Mouse (Mus musculus): ENCODE data around the gene Ccna2. TPM values are rescaled to one million over a fixed set of nuclear protein-coding genes. Genes with fewer than 3 reads are reported as not detected.

Gene Ccna2
- total RNA-seq, 2 experiments from 2014 or later: 2.9 to 4.0 TPM

DNA sequence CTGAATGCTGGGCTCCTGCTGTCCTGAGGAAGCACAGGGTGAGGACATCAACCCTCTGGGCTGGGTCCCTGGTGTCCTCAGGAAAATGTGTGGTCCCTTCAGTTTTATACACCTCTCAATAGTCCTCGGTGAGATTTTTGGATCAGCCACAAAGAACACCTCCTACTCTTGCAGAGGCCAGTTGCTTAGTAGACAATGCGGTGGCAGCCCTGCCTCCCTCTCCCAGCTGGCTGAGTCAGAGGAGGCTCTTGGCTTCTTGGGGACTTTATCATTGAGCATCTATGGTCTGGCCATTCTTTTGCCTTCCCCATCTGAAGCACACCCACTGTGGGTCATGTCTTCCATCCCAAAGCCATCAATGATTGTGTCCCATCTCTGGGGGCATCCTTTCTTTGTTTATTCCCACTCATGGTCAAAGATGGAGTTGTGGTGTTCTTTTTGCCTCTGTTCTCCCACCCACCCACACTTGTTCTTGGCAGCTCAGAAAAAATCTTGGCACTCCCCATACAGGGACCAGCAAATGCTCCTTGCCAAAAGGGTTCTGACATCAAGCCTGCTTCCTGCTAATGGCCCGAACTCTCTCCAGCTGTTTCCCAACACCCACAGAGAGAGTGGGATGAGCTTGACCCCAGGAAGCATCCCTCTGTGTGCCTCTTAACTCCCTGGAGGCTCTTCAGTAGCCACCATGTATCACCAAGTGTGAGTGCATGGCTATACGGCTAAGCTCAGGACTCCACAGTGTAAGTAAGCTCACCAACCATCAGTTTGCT, 34.1 kb downstream of the Ccna2 start:
- DNase-seq (ENCODE audit: low spot score in 2 of 2): no peak

DNA sequence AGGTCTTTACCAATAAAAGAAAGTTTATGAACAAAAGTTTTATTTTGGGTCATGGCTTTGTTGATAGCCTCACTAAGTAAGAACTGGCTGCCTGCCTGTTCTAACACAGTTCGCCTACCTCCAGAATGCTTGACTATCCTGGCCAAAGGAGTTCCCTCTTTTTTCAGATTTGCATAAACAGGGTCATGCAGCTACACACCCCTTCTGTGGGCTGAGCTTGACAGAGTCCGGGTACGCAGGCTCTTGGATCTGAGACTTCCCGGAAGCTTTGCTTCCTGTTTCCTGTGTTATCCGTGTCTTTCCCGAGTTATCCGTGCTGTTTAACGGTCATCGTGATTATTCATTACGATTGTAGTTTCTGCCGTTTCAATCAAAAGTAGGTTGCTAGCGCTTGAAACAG, 35.9 kb downstream of the Ccna2 start:
- no peak for DNase-seq (ENCODE audit: low spot score in 2 of 2)

DNA sequence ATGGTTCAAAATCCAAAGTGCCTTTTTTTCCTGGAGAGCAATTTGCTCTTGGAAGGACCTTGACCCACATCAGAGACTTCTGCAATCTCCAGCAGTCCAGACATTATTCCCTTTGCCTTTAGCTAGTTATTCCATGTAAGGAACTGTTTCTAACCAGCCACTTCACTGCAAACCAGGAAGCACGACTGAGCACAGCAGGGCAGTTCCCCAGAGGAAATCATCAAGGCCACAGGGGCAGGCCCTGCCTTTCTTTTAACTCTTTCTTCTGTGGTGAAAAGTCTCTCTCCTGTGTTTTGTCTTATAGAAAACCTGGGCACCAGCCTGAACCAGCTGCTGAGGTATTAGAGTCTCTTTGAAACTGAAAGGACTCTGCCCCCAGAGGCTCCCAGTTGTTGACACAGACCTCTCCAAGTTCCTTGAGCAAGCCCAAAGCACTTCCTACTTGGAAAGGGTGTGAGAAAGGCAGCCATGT, 38.7 kb downstream of the Ccna2 start:
- DNase-seq (ENCODE audit: low spot score in 2 of 2): no peak

DNA sequence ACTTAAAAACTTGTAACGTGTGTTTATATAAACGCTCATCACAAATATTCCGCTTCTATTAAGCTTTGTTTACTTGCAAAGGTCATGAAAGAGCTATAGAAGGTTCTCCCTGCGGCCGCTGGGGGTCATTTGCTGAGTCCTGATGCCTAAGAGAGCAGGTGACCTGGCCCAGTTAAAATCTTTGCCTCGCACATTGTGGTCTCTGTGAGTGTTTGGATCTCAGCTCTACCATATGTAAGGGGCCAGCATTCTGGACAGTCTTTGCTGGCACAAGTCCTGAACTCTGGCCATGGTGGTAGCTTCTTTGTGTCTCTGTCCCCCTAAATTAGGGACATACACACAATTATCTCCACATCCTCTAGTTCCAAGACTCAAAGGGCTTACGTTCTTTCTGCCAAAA, 39.2 kb downstream of the Ccna2 start:
- no peak for DNase-seq (ENCODE audit: low spot score in 2 of 2)

DNA sequence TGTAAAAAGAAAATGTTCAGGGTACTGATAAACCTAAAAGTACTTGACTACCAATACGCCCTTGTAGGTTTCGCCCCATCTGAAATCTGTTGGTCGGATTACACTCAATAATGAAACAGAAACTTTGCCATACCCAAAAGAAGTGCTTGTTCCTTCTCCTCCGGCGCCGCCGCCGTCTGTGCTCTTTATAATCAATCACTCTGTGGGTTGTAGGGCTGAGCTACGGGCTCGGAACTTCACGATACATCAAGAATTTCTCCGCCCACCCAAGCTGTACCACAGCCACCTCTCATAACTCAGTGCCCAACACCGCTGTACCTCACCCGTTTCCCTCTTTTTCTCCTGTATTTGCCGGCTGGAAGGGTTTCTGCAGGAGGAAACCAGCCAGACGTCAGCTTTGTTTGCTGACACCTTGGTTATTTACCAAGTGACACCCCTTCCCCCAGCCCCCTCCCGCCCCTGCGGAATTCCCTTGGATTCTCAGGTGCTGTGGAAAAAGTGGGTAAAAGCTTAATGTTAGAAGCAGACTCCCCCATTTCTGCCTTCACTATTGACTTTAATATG, 39.9 kb downstream of the Ccna2 start:
- DNase-seq (ENCODE audit: low spot score in 2 of 2): no peak

DNA sequence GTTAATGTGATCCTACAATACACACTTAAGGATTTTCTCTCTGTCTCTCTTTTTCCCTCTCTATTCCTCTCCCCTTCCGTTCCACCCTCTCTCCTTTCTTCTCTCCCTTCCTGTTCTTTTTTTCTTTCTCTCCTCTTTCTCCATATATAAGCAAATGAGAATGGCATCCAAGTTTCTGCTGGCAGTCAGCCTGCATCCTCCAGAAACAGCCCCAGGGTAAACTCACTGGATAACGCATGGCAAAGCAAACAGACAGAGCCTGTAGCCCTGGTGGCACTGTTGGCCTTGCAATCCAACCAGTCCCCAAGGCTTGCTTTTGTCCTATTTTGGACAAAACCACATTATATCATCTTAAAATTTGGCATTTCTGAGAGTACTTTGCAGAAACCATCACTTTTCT, 40.7 kb downstream of the Ccna2 start:
- no peak for DNase-seq (ENCODE audit: low spot score in 2 of 2)

DNA sequence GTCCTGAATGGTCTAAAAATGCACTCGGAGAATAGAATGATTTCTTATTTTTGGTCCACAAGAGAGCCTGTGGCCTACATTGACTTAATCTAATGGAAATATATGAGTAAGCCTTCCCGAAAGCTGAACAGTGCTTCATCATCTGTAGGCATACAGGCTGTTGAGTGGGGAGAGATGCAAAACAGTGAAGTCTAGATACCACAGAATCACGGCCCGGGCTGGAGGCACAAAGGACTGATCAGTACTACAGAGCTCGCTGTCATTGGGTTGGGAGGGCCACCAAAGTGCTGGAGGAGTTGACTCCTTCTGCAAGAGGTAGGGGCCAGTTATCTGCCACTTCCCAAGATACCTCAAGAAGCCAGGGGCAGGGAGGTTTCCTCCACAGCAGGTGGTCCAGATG, 41.2 kb downstream of the Ccna2 start:
- no peak for DNase-seq (ENCODE audit: low spot score in 2 of 2)

DNA sequence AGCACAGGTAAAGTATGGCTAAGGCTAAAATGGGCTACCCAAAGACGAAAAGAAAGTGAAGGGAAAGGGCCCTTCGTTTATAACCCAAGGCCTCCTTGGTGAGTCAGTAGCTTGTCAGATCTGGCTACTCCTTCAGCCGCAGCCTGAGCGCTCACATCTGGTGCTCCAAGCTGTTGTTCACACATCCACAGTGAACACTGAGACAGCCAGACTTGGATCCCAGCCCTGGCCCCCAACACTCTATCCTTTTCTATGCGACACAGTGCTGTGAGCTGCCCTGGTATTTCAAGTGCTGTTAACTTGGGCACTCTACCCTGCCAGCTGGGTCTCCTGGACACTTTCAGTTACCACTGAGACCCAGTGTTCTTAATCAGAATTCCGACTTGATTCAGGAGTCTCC, 41.6 kb downstream of the Ccna2 start:
- no peak for DNase-seq (ENCODE audit: low spot score in 2 of 2)

DNA sequence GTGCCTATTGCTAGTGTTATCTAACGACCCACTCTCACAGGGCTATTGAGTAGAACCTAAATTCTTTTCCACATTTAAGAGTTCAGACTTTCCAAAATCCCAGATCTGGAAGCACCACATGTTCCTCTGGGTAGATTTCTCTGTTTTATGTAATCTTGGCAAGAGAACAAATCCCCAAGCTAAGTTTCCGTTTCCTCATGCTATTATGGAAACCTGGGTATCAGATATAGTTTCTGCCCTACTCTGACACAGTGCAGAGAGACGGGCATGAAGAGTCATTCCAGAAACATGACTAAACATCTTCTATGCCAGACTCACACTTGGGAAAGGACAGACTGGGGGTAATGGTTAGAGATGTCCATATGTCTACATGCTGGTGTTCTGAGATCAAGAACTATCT, 47.5 kb downstream of the Ccna2 start:
- DNase-seq (ENCODE audit: low spot score in 2 of 2): no peak

DNA sequence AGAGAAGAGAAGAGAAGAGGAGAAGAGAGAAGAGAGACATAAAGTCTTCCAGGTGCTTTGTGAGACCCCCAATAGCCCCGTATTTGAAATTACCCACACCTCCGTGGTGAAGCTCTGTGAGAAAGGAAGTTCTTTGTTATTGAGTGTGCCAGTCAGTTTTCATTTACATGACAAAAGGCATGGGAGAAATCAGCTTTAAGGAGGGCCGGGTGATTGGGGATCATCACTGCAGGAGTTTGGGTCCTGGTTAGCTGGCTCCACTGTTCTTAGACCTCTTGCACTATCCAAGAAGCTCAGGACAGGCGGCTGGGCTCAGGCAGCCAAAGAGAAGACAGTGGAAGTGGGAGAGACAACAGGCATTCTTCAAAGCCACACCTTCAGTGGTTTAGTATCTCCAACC, 49.8 kb downstream of the Ccna2 start:
- DNase-seq (ENCODE audit: low spot score in 2 of 2): no peak

DNA sequence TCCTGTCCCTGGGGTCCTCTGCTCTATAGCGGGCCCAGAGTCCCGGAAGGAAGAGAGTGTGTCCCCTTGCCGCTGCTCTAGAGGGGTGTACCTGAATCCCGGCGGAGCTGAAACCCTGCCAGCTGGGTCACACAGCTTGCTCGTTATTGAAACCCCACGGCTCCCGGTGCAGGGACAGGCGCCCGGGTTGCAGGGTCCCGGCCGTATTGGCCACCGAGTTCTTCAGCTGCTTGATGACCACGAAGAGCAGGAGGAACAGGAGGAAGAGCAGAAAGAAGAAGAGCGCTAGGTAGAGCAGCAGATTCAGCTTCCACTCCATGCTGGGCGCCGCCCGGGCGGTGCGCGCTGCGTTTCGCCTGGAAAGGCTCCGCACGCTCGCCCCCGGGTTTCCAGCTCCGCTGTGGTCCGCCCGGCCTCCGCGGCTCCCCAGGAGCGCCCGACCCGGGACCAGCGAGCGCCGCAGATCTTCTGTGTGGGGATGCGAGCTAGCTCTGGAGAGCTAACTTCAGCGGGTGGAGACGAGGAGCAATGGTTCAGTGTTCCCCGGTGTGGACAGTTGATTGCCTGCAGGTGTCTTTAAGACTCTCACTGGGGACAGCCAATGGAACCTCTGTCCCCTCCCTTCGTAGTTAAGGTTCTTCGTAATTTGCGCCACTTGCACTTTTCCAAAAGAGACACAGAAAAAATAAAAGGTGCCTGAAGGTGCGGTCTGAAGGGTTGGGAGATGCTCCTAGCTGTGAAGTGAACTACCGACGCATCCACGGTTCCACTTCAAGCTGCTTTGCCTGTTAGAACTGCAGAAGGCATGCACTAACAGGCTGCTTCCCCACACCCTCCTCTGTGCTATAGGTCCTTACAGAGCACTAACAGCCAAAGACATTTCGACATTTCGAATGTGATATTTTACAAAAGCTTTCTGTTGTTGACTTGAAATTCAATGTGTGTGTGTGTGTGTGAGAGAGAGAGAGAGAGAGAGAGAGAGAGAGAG, 50.6 kb downstream of the Ccna2 start, which contains the start of gene Gm11549:
TSS of gene Gm11549 (minus strand) at position 741 of the 988 bp plus-strand sequence.
- DNase-seq (ENCODE audit: low spot score in 2 of 2): no peak

DNA sequence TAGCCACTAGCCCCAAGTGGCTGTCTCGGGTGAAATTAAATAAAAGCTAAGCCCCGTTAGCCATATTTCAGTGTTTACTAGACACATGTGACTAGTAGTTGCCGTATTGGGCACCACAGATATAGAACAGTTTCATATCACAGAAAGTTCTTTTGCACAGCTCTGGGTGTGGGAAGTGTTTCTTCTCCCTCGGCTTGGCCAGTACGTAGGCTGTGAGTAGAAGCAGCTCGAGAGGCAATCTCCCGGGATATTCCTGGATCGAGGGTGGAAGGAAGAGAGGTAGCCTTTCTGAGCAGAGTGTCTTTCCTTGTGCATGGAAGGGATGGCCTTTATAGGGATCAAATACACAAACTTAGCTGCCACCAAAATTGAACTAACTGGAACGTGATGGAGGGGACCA, 55.8 kb downstream of the Ccna2 start:
- no peak for DNase-seq (ENCODE audit: low spot score in 2 of 2)

Other genes starting within 250 kb of the Ccna2 start
- 10 to 100 TPM; 42.6 to 44.8 TPM for gene Anxa5, start 96.3 kb downstream of the Ccna2 start, total RNA-seq (2021)
- under 1 TPM in 1 of 2 experiments, not detected in 1; 0.37 TPM for gene 1810062G17Rik, start 96.2 kb downstream of the Ccna2 start, total RNA-seq (2021)
- gene Gm11549, start 50.3 kb downstream of the Ccna2 start, total RNA-seq (2021): 1 to 10 TPM; 1.5 to 1.9 TPM
- gene Exosc9, start 19.5 kb downstream of the Ccna2 start, total RNA-seq (2021): 10 to 100 TPM; 39.7 to 41.5 TPM
- 10 to 100 TPM; 15.4 to 16.1 TPM for gene Bbs7, start 41.3 kb upstream of the Ccna2 start, total RNA-seq (2021)
- gene Trpc3, start 118.0 kb upstream of the Ccna2 start, total RNA-seq (2021): 10 to 100 TPM; 12.6 to 13.1 TPM

Data from layer of hippocampus, postnatal 14 days (tissue).